27 mouse cellular contexts compared by ENCODE assay signal in genomic region chr14:61558901-61559300, GRCm38 (mm10).
"Had no signal": no experiment of that assay in that cellular context is flagged by ENCODE, and none has a peak within 500 bp of the region (broad histone marks: within the 10 kb centered on the region; RNA-seq: fewer than 3 reads in every experiment).

No protein-coding gene starts in this region.

- H3K4me3 ChIP-seq: heart, embryonic 13.5 days; heart, embryonic 15.5 days; hindbrain, embryonic 10.5 days; hindbrain, embryonic 12.5 days; intestine, embryonic 15.5 days; layer of hippocampus, adult 2 months; limb, embryonic 13.5 days; limb, embryonic 15.5 days had no signal

- DNase-seq: forebrain, postnatal 0 days; gastrocnemius, postnatal 14 days; gastrocnemius, postnatal 36 days; heart, adult 18-20 months; heart, postnatal 14 days; heart, postnatal 36 days; kidney, adult 18-20 months; kidney, postnatal 10 days; kidney, postnatal 25 days; kidney, postnatal 4 days; layer of hippocampus, adult 9-11 months; layer of hippocampus, postnatal 36 days; left cerebral cortex, postnatal 4 days had no signal

- H3K27ac ChIP-seq: heart, embryonic 13.5 days; heart, embryonic 15.5 days; hindbrain, embryonic 10.5 days; hindbrain, embryonic 12.5 days; hindbrain, embryonic 14.5 days; intestine, embryonic 15.5 days; layer of hippocampus, adult 2 months; limb, embryonic 13.5 days; limb, embryonic 15.5 days had no signal

- H3K4me2 ChIP-seq: heart, embryonic 11.5 days; heart, embryonic 13.5 days; heart, embryonic 15.5 days; hindbrain, embryonic 12.5 days; hindbrain, embryonic 14.5 days; intestine, embryonic 15.5 days; limb, embryonic 13.5 days; limb, embryonic 15.5 days; liver, embryonic 11.5 days had no signal

- H3K27me3 ChIP-seq: heart, embryonic 13.5 days; hindbrain, embryonic 12.5 days; intestine, embryonic 15.5 days; limb, embryonic 15.5 days had no signal

- H3K4me1 ChIP-seq: hindbrain, embryonic 12.5 days; intestine, embryonic 15.5 days; limb, embryonic 13.5 days had no signal

- H3K36me3 ChIP-seq: heart, embryonic 13.5 days; heart, embryonic 15.5 days; hindbrain, embryonic 10.5 days; hindbrain, embryonic 12.5 days; intestine, embryonic 15.5 days; limb, embryonic 13.5 days; limb, embryonic 15.5 days had no signal

- ATAC-seq: forebrain, postnatal 0 days; hindbrain, embryonic 16.5 days; inflammation-experienced regulatory T-cells, adult 6 months; intestine, embryonic 15.5 days; intestine, postnatal 0 days had no signal

- H3K9ac ChIP-seq: forebrain, postnatal 0 days; heart, embryonic 13.5 days; heart, embryonic 15.5 days; hindbrain, embryonic 12.5 days; hindbrain, embryonic 14.5 days; intestine, embryonic 15.5 days; limb, embryonic 13.5 days; limb, embryonic 15.5 days had no signal

- H3K9me3 ChIP-seq: hindbrain, embryonic 10.5 days; hindbrain, embryonic 12.5 days; intestine, embryonic 15.5 days; limb, embryonic 13.5 days; limb, embryonic 15.5 days had no signal
